Mouse (Mus musculus) natural killer cell, adult 2 months (primary cell): ENCODE results near the gene Cinp.

Experiments
- DNase-seq, 2 experiments: peaks; one replicate each; pipeline ENCODE4 v3.0.0; 2022; ENCODE audit warnings: low spot score in 2 of 2

The Cinp gene

DNA sequence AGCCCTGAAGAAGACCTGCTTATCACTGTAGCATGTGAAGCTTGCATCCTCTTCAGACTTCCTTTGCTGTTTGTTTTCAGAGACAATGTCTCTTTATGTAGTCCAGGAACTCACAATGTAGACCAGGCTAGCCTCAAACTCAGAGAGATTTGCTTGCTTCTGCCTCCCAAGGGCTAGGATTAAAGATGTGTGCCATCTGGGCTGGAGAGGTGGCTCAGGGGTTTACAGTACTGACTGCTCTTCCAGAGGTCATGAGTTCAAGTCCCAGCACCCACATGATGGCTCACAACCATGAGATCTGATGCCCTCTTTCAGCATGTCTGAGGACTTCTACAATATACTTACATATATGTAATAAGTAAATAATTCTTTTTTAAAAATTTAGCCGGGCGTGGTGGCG is 53.8 kb downstream of the Cinp start:
- DNase-seq, result no peak

DNA sequence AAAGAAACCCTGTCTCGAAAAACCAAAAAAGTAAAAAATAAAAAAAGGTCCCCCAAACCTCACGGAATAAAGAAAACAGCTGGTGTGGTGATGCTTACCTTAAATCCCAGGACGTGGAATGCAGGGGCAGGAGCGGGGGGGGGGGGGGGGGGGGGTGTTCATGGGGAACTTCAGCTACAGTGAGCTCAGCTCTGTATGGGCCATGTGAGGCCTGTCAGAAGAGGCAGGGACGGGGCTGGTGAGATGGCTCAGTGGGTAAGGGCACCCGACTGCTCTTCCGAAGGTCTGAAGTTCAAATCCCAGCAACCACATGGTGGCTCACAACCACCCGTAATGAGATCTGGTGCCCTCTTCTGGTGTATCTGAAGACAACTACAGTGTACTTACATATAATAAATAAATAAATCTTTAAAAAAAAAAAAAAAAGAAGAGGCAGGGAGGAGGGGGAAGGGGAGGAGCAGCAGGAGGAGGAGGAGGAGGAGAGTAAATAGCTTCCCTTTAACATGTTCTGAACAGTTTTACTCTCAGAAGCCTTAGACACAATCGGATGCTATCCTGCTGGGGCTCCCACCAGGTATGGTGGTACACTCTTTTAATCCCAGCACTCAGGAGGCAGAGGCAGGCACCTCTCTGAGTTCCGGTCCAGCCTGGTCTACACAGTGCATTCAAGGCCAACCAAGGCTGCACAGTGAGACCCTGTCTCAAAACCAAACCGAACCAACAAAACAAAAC is 58.5 kb downstream of the Cinp start:
- no peak for DNase-seq

- no peak for DNase-seq
Measured at GRCm38 (mm10) chr12:110828908-110829307, 60.0 kb downstream of the Cinp start.
